Mouse (Mus musculus): ENCODE measurements at regions not wholly inside any gene's neighbourhood (a gene's known extent, or its start where the extent isn't known, plus 50 kb on each side); places are given as distances from the start of the nearest gene placed in this dataset.

DNA sequence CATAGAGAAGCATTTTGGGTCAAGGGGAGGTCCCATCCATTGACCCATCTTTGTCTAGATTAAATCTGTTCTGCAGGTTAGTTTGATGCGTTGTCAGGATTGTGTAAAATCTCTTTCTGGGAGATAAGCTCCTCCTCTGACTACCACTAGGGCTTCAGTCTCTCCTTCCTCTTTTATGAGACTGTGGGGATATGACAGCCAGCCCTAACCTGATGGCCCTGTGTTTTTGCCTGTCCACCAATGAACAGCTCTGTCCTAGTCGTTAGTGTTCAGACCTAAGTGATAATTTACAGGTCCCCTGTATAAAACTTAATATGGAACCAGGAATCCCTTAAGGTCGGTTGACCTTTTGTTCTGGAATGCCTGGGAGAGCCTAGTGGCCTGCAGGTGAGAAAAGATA lies 140.9 kb upstream of the Teddm2 start:
- TF ChIP-seq POLR2A (IDR thresholded peaks at IDR 0.05; ENCODE audit: control insufficient read depth, extremely low read depth, insufficient read depth, low read length, poor library complexity) (no peak), CTCF (IDR thresholded peaks at IDR 0.05; ENCODE audit: borderline replicate concordance, control insufficient read depth, extremely low read depth, insufficient read depth, low read length, poor library complexity) (no peak)

Data from thymus, adult 2 months (tissue).